Mouse (Mus musculus) CH12.LX (cell line): ENCODE measurements at regions not wholly inside any gene's neighbourhood (a gene's known extent, or its start where the extent isn't known, plus 50 kb on each side); places are given as distances from the start of the nearest gene placed in this dataset.

Source experiments
- CHD2 ChIP-seq: IDR thresholded peaks from 2 replicates; pipeline ENCODE4 v1.6.1; 2011; ENCODE audit warnings: low read length, improper control_type of control experiment
- CTCF ChIP-seq, 2 experiments: IDR thresholded peaks in 1 of 2; conservative IDR thresholded peaks in 1 of 2; 2 replicates each; pipeline ENCODE4 v1.5.1; 2011 to 2012; ENCODE audit warnings: low read depth in 2 of 2, low read length in 2 of 2, improper control_type of control experiment in 1 of 2, inconsistent platforms in 1 of 2, mild to moderate bottlenecking in 1 of 2, moderate library complexity in 1 of 2
- ELF1 ChIP-seq: IDR thresholded peaks from 2 replicates; pipeline ENCODE4 v1.6.1; 2014; ENCODE audit warnings: low read depth, mild to moderate bottlenecking, inconsistent platforms, low read length, improper control_type of control experiment
- EP300 ChIP-seq: IDR thresholded peaks from 2 replicates; pipeline ENCODE4 v1.6.1; 2011; ENCODE audit warnings: low read length, improper control_type of control experiment
- MAFK ChIP-seq: IDR thresholded peaks from 2 replicates; pipeline ENCODE4 v1.6.1; 2011; ENCODE audit warnings: low read length, improper control_type of control experiment; ENCODE audit not compliant: insufficient replicate concordance
- USF2 ChIP-seq: conservative IDR thresholded peaks from 2 replicates; pipeline ENCODE4 v1.6.1; 2011; ENCODE audit warnings: low read depth, low read length, improper control_type of control experiment

DNA sequence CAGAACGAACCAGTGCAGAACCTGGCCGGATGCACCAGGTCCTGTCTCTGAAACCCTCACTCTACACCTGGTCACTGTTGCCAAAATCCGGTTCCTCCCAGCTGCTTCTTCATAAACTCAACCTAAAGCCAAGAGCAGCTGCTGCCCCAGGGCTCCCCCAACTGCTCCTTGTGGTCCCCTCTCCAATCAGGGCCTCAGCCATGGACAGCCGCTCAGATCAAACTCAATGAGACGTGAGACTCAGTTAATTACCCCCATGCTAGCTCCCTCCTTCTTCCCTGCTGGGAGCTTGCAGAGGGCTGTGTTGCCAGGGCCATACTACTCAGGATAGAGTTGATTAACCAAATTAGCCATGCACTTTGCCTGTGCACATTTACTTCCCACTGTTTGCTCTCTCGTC, 240.8 kb upstream of the Pard3b start:
- TF ChIP-seq CTCF (conservative IDR thresholded peaks at IDR 0.05 in 1 of 2, IDR thresholded peaks at IDR 0.05 in 1 of 2; ENCODE audit: low read depth in 2 of 2, low read length in 2 of 2), result no peak
- no peak for TF ChIP-seq CHD2
- TF ChIP-seq EP300, result no peak
- TF ChIP-seq USF2, result no peak
- no peak for TF ChIP-seq ELF1
- no peak for TF ChIP-seq MAFK
